Mouse (Mus musculus) spleen, adult 10 weeks (tissue): ENCODE results near the gene P2ry10. TPM values are rescaled to one million over a fixed set of nuclear protein-coding genes. Genes with fewer than 3 reads are reported as not detected.

Experiments
- polyA plus RNA-seq: library from polyadenylated mRNA; stranded (reverse); fragments of 350-450 nt; fragmentation: Illumina TruSeq; extraction: RNeasy Lipid Tissue Mini Kit (QIAGEN cat#74804); gene quantifications from one replicate; pipeline ENCODE4 v1.2.3, GENCODE M21; 2015; ENCODE audit warnings: low replicate concordance; ENCODE audit not compliant: insufficient read depth

P2ry10 gene
- 133 TPM for polyA plus RNA-seq

GRCm38 (mm10) chrX:107088177-107088576 lies at the start of gene P2ry10:
TSS of gene P2ry10 (plus strand) at chrX:107088492.

GRCm38 (mm10) chrX:107148681-107149080 lies 60.4 kb downstream of the P2ry10 start, which contains the start of gene P2ry10b:
TSS of gene P2ry10b (plus strand) at chrX:107148927.

Other genes with a start within 250 kb of the P2ry10 start
- not detected for gene Rtl3, start 247.8 kb upstream of the P2ry10 start, polyA plus RNA-seq
- 0.14 TPM for gene Lpar4, start 167.9 kb upstream of the P2ry10 start, polyA plus RNA-seq
- 34.7 TPM for gene P2ry10b, start 60.4 kb downstream of the P2ry10 start, polyA plus RNA-seq
- gene Gpr174, start 167.4 kb downstream of the P2ry10 start, polyA plus RNA-seq = 87.7 TPM